Mouse (Mus musculus): Measurements from ENCODE around the gene Ankrd9. TPM values are rescaled to one million over a fixed set of nuclear protein-coding genes. Genes with fewer than 3 reads are reported as not detected.

Gene Ankrd9
- polyA plus RNA-seq, 1 experiment from 2014 or later: 11.2 TPM

GRCm38 (mm10) chr12:111004142-111004541, 25.3 kb upstream of the Ankrd9 start:
- 83% methylated on average over 9 of the region's 9 CpGs for WGBS
- peaks cover 19% of the 10 kb centered on the region for H3K4me1 ChIP-seq
- ATAC-seq (ENCODE audit: low FRiP score): no peak
- H3K9ac ChIP-seq: no peak overlapping the region
- H3K27me3 ChIP-seq: no peaks in the 10 kb centered on the region
- no peak overlapping the region for H3K27ac ChIP-seq
- no peaks in the 10 kb centered on the region for H3K9me3 ChIP-seq (replicated peaks)
- H3K4me3 ChIP-seq: no peak overlapping the region
- no peak overlapping the region for H3K4me2 ChIP-seq (replicated peaks)
- H3K36me3 ChIP-seq: no peaks in the 10 kb centered on the region

DNA sequence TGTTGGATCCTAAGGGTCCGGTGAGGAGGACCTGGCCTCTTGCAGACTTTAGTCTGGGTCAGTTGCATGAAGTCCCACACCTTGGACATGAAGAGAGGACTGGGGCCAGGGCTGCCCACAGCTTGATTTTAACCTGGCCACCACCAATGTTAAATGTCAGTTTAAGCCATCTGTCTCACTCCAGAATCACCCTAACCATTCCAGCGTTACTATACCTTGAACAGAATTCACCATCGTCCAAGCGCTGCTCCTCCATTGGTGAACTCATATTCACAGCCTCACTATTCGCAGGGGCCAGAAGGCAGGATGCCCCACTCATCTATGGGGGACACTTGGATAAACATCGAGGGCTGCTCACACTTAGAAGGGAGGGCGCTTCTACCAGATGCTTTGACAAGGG, 22.1 kb upstream of the Ankrd9 start:
- no peaks in the 10 kb centered on the region for H3K36me3 ChIP-seq
- no peak overlapping the region for H3K27ac ChIP-seq
- no peaks in the 10 kb centered on the region; the same call in 1 of the 2 replicates for H3K9me3 ChIP-seq (replicated peaks)
- H3K4me1 ChIP-seq: 0 out of 2 replicates have a peak, but pooled peaks cover under 1% of the 10 kb centered on the region
- H3K9ac ChIP-seq: no peak overlapping the region
- H3K4me2 ChIP-seq (replicated peaks): no peak overlapping the region
- no peak for ATAC-seq (ENCODE audit: low FRiP score)
- 91% methylated on average over 7 of the region's 7 CpGs for WGBS
- no peak overlapping the region for H3K4me3 ChIP-seq
- no peaks in the 10 kb centered on the region for H3K27me3 ChIP-seq

- 86% methylated on average over 2 of the region's 2 CpGs for WGBS
- no peak overlapping the region for H3K9ac ChIP-seq
- H3K27me3 ChIP-seq: no peaks in the 10 kb centered on the region
- ATAC-seq (ENCODE audit: low FRiP score): no peak
- H3K27ac ChIP-seq: no peak overlapping the region
- no peaks in the 10 kb centered on the region; the same call in 1 of the 2 replicates for H3K9me3 ChIP-seq (replicated peaks)
- no peaks in the 10 kb centered on the region for H3K4me1 ChIP-seq
- H3K4me3 ChIP-seq: no peak overlapping the region
- no peak overlapping the region for H3K4me2 ChIP-seq (replicated peaks)
- H3K36me3 ChIP-seq: no peaks in the 10 kb centered on the region
Observed at GRCm38 (mm10) chr12:110999820-111000219, 21.0 kb upstream of the Ankrd9 start.

- H3K36me3 ChIP-seq: no peaks in the 10 kb centered on the region
- no peaks in the 10 kb centered on the region; the same call in 1 of the 2 replicates for H3K9me3 ChIP-seq (replicated peaks)
- WGBS: 95% methylated on average over 11 of the region's 11 CpGs
- ATAC-seq (ENCODE audit: low FRiP score): no peak
- H3K27me3 ChIP-seq: no peaks in the 10 kb centered on the region
- H3K4me1 ChIP-seq: no peaks in the 10 kb centered on the region; the same call in 1 of the 2 replicates
- H3K27ac ChIP-seq: no peak overlapping the region
- no peak overlapping the region for H3K9ac ChIP-seq
- H3K4me2 ChIP-seq (replicated peaks): no peak overlapping the region
- H3K4me3 ChIP-seq: no peak overlapping the region
Observed at GRCm38 (mm10) chr12:110998092-110998491, 19.3 kb upstream of the Ankrd9 start.

GRCm38 (mm10) chr12:110994666-110995065, 15.8 kb upstream of the Ankrd9 start:
- Histone ChIP-seq H3K36me3 (no peaks in the 10 kb centered on the region), H3K4me1 (peaks cover 9% of the 10 kb centered on the region; the same call in 1 of the 2 replicates), H3K4me3 (no peak overlapping the region), H3K9me3 (replicated peaks) (no peaks in the 10 kb centered on the region; the same call in 1 of the 2 replicates), H3K9ac (no peak overlapping the region), H3K4me2 (replicated peaks) (no peak overlapping the region), H3K27me3 (no peaks in the 10 kb centered on the region), H3K27ac (no peak overlapping the region)
- no peak for ATAC-seq (ENCODE audit: low FRiP score)
- 36% methylated on average over 12 of the region's 12 CpGs for WGBS

GRCm38 (mm10) chr12:110993226-110993625, 14.4 kb upstream of the Ankrd9 start:
- Histone ChIP-seq H3K27me3 (no peaks in the 10 kb centered on the region), H3K4me1 (peaks cover 9% of the 10 kb centered on the region; the same call in 1 of the 2 replicates), H3K4me2 (replicated peaks) (no peak overlapping the region), H3K27ac (no peak overlapping the region), H3K36me3 (no peaks in the 10 kb centered on the region), H3K9ac (no peak overlapping the region), H3K4me3 (no peak overlapping the region), H3K9me3 (replicated peaks) (no peaks in the 10 kb centered on the region; the same call in 1 of the 2 replicates)
- 95% methylated on average over 3 of the region's 3 CpGs for WGBS
- no peak for ATAC-seq (ENCODE audit: low FRiP score)

DNA sequence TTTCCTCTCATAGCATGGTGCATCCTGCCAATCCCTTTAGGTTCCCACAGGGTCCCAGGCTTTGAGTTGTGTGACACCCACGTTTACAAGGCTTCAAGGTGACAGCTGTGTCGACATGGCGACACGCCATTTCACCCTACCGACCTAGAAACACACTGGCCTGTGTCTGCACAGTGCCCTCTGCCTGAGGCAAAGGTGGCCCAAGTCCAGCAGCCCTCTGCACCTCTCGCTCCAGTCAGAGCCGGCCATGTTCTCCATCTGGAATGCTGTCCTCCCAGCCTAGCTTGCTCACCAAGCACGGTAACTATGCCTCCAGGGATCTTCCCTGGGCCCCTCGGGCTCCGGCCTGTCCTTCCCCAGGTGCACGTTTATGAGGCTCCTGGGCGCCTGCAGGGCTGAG, 13.9 kb upstream of the Ankrd9 start:
- no peak overlapping the region for H3K27ac ChIP-seq
- H3K9ac ChIP-seq: peak overlapping the region; percentile 62; the same call in 1 of the 2 replicates
- peaks cover 9% of the 10 kb centered on the region; the same call in 1 of the 2 replicates for H3K4me1 ChIP-seq
- WGBS: 82% methylated on average over 12 of the region's 12 CpGs
- no peaks in the 10 kb centered on the region for H3K27me3 ChIP-seq
- no peak for ATAC-seq (ENCODE audit: low FRiP score)
- no peak overlapping the region for H3K4me3 ChIP-seq
- H3K36me3 ChIP-seq: no peaks in the 10 kb centered on the region
- no peaks in the 10 kb centered on the region; the same call in 1 of the 2 replicates for H3K9me3 ChIP-seq (replicated peaks)
- H3K4me2 ChIP-seq (replicated peaks): peak overlapping the region; percentile 61; the same call in 1 of the 2 replicates

DNA sequence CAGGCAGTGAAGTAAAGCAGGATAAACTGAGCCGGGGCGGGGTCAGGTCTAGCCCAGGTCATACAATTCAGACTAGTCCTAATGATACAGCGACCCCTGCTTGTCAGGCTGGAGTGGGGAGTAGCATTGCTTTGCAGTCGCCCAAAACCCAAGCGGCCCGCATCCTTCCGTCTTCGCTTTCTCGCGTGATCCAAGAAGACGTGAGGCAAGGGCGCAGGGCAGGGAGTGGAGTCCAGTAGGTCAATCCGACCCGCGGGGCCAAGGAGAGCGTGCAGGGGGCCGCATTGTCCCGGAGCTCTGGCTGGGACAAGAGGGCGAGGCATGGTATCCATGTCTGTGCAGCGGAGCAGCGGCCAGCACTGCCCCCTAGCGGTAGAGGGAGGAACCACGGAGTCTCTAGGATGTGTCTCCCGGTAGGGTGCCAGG, 13.3 kb upstream of the Ankrd9 start:
- Histone ChIP-seq H3K27ac (peak overlapping the region; percentile 64; the same call in 1 of the 2 replicates), H3K36me3 (no peaks in the 10 kb centered on the region), H3K4me2 (replicated peaks) (peak overlapping the region; percentile 61), H3K9me3 (replicated peaks) (no peaks in the 10 kb centered on the region), H3K4me1 (peaks cover 9% of the 10 kb centered on the region; the same call in 1 of the 2 replicates), H3K4me3 (peak overlapping the region; percentile 46), H3K27me3 (no peaks in the 10 kb centered on the region), H3K9ac (peak overlapping the region; percentile 62)
- ATAC-seq (ENCODE audit: low FRiP score): peak; percentile 88
- under 1% methylated on average over 24 of the region's 24 CpGs for WGBS

DNA sequence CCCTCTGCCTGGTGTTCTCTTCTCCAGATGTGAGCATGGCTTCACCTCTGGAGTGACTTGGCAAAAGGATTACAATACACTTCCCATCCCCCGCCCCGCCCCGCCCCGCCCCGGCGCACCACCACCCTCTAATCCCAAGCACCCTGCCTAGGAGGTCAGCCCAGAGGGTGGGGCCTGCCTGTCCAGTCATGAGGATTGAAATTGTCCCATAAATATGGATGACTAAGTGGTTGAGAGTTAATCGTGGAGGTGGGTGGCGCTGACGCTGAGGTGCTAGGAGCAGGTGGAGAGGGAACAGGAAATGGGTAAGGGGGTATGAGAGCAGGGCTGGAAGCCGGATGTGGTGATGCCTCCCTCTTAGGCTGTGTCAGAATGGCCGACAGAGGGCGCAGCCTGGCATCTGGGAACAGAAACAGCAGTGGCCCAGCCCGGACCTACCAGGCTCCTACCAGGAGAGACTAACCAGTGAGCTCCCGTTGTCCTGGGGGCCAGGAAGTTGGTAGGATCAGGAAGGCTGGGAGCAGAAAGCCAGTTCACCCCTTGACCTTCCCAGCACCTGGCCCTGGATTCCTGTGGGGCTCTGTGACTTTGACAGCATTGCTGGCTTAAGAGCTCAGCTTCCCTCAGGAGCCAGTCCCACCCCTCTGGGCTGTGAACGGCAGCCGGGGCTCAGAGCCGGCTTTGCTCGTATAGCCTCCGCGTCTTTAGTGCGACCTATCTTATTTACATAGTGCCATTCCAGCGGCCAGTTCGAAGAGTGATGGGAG, 12.7 kb upstream of the Ankrd9 start:
- H3K27ac ChIP-seq: peak overlapping the region; percentile 64; the same call in 1 of the 2 replicates
- no peaks in the 10 kb centered on the region for H3K36me3 ChIP-seq
- H3K4me3 ChIP-seq: peak overlapping the region; percentile 46
- H3K4me2 ChIP-seq (replicated peaks): peak overlapping the region; percentile 61
- H3K9me3 ChIP-seq (replicated peaks): no peaks in the 10 kb centered on the region
- H3K27me3 ChIP-seq: no peaks in the 10 kb centered on the region
- peaks cover 9% of the 10 kb centered on the region; the same call in 1 of the 2 replicates for H3K4me1 ChIP-seq
- H3K9ac ChIP-seq: peak overlapping the region; percentile 62
- peak; percentile 88 for ATAC-seq (ENCODE audit: low FRiP score)
- WGBS: 3% methylated on average over 23 of the region's 23 CpGs

GRCm38 (mm10) chr12:110990500-110990899, 11.7 kb upstream of the Ankrd9 start:
- H3K27ac ChIP-seq: no peak overlapping the region
- H3K9ac ChIP-seq: no peak overlapping the region
- peaks cover 9% of the 10 kb centered on the region; the same call in 1 of the 2 replicates for H3K4me1 ChIP-seq
- no peak overlapping the region for H3K4me2 ChIP-seq (replicated peaks)
- H3K36me3 ChIP-seq: no peaks in the 10 kb centered on the region
- no peaks in the 10 kb centered on the region for H3K27me3 ChIP-seq
- no peaks in the 10 kb centered on the region for H3K9me3 ChIP-seq (replicated peaks)
- no peak overlapping the region for H3K4me3 ChIP-seq
- no peak for ATAC-seq (ENCODE audit: low FRiP score)
- 93% methylated on average over 7 of the region's 7 CpGs for WGBS

- Histone ChIP-seq H3K9me3 (replicated peaks) (no peaks in the 10 kb centered on the region), H3K36me3 (no peaks in the 10 kb centered on the region), H3K4me2 (replicated peaks) (no peak overlapping the region), H3K4me1 (peaks cover 9% of the 10 kb centered on the region; the same call in 1 of the 2 replicates), H3K27me3 (no peaks in the 10 kb centered on the region), H3K27ac (no peak overlapping the region), H3K9ac (no peak overlapping the region), H3K4me3 (no peak overlapping the region)
- 85% methylated on average over 3 of the region's 3 CpGs for WGBS
- no peak for ATAC-seq (ENCODE audit: low FRiP score)
Observed at GRCm38 (mm10) chr12:110989409-110989808, 10.6 kb upstream of the Ankrd9 start.

DNA sequence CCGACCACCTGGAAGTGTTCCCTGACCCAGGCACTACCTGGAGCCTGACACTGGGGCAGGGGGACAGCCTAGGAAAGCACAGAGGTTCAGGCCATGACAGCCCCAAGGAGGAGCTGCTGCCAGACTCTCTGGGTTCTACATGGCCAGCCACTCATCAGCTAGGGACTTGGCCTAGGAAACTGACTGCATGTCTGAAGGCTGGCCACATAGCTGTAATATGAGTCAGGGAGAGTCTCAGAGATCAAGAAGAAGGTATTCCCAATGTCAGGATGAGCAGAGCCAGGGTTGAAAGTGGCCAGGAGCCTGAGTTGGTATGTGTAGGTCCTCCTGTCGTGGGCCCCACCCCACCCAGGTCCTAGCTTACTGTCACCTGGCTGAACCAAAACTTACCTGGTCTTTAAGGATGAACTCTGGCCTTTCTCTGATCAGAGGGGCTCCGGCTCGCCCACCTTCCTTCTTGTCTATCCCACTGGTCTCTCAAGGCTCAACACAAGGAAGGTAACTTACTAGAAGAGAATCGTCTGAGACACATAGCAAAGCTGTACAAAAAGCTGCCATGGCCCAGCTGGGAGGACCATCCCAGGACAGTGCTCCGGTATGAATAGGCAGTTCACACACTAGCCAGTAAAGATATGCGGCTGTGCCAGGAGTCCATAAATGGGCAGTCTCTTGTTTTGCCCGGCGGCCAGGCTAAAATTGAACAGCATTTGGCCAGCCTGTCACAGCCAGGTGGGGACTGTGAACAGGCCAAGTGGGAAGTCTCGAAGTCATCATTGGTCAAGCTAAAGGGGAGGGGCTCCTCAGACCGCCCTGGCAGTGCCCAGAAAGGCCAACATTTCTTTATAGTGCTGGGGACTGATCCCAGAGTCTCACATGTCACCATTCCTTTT, 7.9 kb upstream of the Ankrd9 start:
- no peak overlapping the region for H3K9ac ChIP-seq

More for the DNA sequence above, 7.9 kb upstream of the Ankrd9 start:
- no peak for ATAC-seq (ENCODE audit: low FRiP score)
- H3K27me3 ChIP-seq: no peaks in the 10 kb centered on the region
- no peak overlapping the region for H3K4me2 ChIP-seq (replicated peaks)
- no peaks in the 10 kb centered on the region for H3K36me3 ChIP-seq
- no peak overlapping the region for H3K27ac ChIP-seq
- no peaks in the 10 kb centered on the region for H3K9me3 ChIP-seq (replicated peaks)
- no peak overlapping the region for H3K4me3 ChIP-seq
- H3K4me1 ChIP-seq: peaks cover 6% of the 10 kb centered on the region; the same call in 1 of the 2 replicates
- 83% methylated on average over 11 of the region's 11 CpGs for WGBS
